Mouse (Mus musculus) embryonic facial prominence, embryonic 11.5 days (tissue): Measurements from ENCODE around the gene Slc24a4. TPM values are rescaled to one million over a fixed set of nuclear protein-coding genes. Genes with fewer than 3 reads are reported as not detected.
A peak's percentile ranks its signal among the peaks of the same experiment; 100 is the strongest.
"Not testable (repeated sequence)": the region's sequence is repeated elsewhere in the genome, so short reads cannot be mapped to it uniquely, and the experiment has no call there.

Experiments
- ATAC-seq: fragments of 200-750 bp; cut with Nextera tagmentation; replicated peaks from 2 replicates; pipeline ENCODE4 v1.8.0; 2017; ENCODE audit warnings: low read depth; ENCODE audit not compliant: insufficient number of reproducible peaks, low FRiP score, low TSS enrichment
- DNase-seq: peaks from one replicate; pipeline ENCODE4 v3.0.0-alpha.2; 2015; ENCODE audit warnings: low spot score
- H3K27ac ChIP-seq: fragments of 300-500 bp; sonication (generic); replicated peaks from 2 replicates; pipeline ENCODE4 v1.5.1; 2014; ENCODE audit warnings: mild to moderate bottlenecking, low read depth, low read length, control low read depth
- H3K27me3 ChIP-seq: fragments of 300-500 bp; sonication (generic); 2 replicates; pipeline ENCODE4 v1.6.1; 2014; ENCODE audit warnings: mild to moderate bottlenecking, low read length, moderate library complexity, mixed read lengths; ENCODE audit not compliant: control insufficient read depth, insufficient read depth
- H3K36me3 ChIP-seq: fragments of 300-500 bp; sonication (generic); replicated peaks from 2 replicates; pipeline ENCODE4 v1.6.1; 2014; ENCODE audit warnings: low read depth, mild to moderate bottlenecking, low read length, moderate library complexity, mixed read lengths; ENCODE audit not compliant: control insufficient read depth, insufficient read depth
- H3K4me1 ChIP-seq: fragments of 300-500 bp; sonication (generic); 2 replicates; pipeline ENCODE4 v1.6.1; 2014; ENCODE audit warnings: low read length, mixed read lengths; ENCODE audit not compliant: control insufficient read depth, insufficient read depth
- H3K4me2 ChIP-seq: fragments of 300-500 bp; sonication (generic); 2 replicates; pipeline ENCODE4 v1.6.1; 2014; ENCODE audit warnings: low read depth, mild to moderate bottlenecking, control low read depth, low read length, moderate library complexity
- H3K4me3 ChIP-seq: fragments of 300-500 bp; sonication (generic); 2 replicates; pipeline ENCODE4 v1.5.1; 2014; ENCODE audit warnings: low read depth, low read length, control low read depth
- H3K9ac ChIP-seq: fragments of 300-500 bp; sonication (generic); replicated peaks from 2 replicates; pipeline ENCODE4 v1.6.1; 2014; ENCODE audit warnings: mild to moderate bottlenecking, control low read depth, low read length
- H3K9me3 ChIP-seq: fragments of 300-500 bp; sonication (generic); replicated peaks from 2 replicates; pipeline ENCODE4 v1.6.1; 2016; ENCODE audit warnings: mild to moderate bottlenecking, low read length, inconsistent platforms, mixed read lengths; ENCODE audit not compliant: control insufficient read depth
- WGBS: fragments of 180-500 bp; shearing (Covaris S2); extraction: QIAGEN DNeasy Blood & Tissue Kit; methylation state at CpG from one replicate; pipeline ENCODE4 v1.1.7; 2014; 5-methylcytosine and 5-hydroxymethylcytosine counted together
- polyA plus RNA-seq: library from polyadenylated mRNA; unstranded; fragments of >200 nt; fragmentation: Nextera tagmentation; extraction: Ambion mirVana; gene quantifications from 2 replicates; pipeline ENCODE4 v1.2.1, GENCODE M21; 2014

The Slc24a4 gene
- polyA plus RNA-seq, 1 experiment from 2014 or later: 0.24 TPM

DNA sequence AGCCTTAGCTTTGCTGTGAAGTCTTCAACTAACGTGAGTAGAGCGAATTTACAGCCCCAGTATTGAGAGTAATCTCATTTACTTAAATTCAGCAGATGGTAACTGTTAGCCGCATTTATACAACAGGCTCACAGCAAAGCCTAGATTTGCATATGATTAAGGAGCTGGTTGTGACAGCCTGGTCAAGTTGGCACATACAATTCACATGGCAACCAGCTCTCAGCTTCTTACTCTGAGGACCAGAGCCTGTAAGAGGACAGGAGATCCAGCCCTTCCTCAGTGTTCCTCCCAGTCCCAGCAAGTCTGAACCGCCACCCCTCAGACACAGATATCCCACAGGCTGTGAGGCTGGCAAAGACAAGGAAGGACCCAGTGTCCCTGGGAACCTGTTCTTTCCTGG lies 73.0 kb downstream of the Slc24a4 start:
- no peak overlapping the region for H3K4me3 ChIP-seq
- H3K27me3 ChIP-seq: no peaks in the 10 kb centered on the region
- H3K4me1 ChIP-seq: no peaks in the 10 kb centered on the region
- 65% methylated on average over 4 of the region's 4 CpGs for WGBS
- H3K36me3 ChIP-seq: no peaks in the 10 kb centered on the region
- DNase-seq: no peak
- no peak overlapping the region for H3K27ac ChIP-seq
- no peaks in the 10 kb centered on the region for H3K9me3 ChIP-seq
- no peak overlapping the region for H3K9ac ChIP-seq
- ATAC-seq: no peak
- H3K4me2 ChIP-seq: no peak overlapping the region

DNA sequence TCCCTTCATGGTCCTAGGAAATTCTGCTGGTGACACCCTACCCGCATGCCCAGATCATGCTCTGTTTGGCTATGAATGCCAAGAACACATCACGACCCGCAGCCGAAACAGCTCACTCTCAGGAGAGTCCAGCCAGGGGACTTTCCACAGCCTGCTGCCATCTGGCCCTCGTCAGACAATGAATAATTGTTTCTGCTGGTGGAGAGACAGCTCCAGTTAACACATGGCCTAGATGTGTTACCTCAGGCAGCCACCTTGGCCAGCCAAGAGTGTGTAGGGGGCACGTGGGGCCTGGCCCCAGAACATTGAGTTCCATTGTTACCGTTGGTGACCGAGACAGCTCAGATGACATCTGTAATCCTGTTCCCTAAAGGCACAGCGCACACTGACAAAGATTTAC lies 74.4 kb downstream of the Slc24a4 start:
- no peaks in the 10 kb centered on the region for H3K4me1 ChIP-seq
- ATAC-seq (0 out of 2 replicates have a peak, but pooled peaks have one; percentile 65), DNase-seq (no peak)
- no peak overlapping the region for H3K9ac ChIP-seq
- H3K4me3 ChIP-seq: no peak overlapping the region
- no peaks in the 10 kb centered on the region for H3K27me3 ChIP-seq
- H3K36me3 ChIP-seq: no peaks in the 10 kb centered on the region
- 21% methylated on average over 9 of the region's 9 CpGs for WGBS
- H3K27ac ChIP-seq: no peak overlapping the region
- no peaks in the 10 kb centered on the region for H3K9me3 ChIP-seq
- no peak overlapping the region for H3K4me2 ChIP-seq

DNA sequence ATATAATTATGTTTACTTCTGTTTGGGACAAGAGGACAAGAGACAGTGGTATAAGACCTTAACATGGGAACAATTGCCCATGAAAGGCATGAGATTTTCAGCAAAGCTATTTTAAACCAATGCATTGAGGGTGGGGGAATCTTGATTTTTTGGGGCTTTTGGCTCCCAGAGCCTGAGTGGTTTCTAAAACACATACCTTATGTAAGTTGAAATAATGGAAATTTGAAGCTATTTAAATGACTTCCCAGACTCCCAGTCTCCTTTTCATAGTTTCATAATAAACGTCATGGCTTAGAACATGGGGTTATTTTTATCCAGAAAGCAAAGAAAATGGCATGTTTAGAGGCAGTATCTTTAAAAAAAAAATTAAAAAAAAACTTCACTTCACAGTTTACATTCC lies 77.9 kb downstream of the Slc24a4 start:
- H3K9ac ChIP-seq: no peak overlapping the region
- H3K27me3 ChIP-seq: no peaks in the 10 kb centered on the region
- no peaks in the 10 kb centered on the region for H3K9me3 ChIP-seq
- H3K4me3 ChIP-seq: no peak overlapping the region
- no peaks in the 10 kb centered on the region for H3K36me3 ChIP-seq
- no peak overlapping the region for H3K4me2 ChIP-seq
- no peaks in the 10 kb centered on the region for H3K4me1 ChIP-seq
- WGBS: 71% methylated on average over 1 of the region's 1 CpGs
- ATAC-seq (no peak), DNase-seq (no peak)
- no peak overlapping the region for H3K27ac ChIP-seq

DNA sequence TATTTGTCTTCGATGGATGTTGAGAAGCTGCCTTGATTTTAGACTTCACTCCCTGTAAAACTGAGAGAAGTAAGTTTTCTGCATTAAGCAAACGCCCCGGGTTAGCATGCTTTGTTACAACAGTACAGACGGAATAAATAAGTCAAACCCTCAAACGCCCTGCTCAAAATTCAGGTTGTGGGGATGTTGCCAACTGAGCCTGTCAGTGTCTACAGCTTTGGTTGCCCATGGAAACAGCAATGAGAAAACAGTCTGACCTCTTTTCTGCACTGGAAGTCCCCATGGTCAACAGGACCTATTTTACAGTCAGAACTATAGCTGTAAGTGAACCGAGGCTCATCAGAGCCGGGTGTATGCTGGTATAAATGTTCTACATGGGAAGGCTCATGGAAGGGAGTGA lies 78.7 kb downstream of the Slc24a4 start:
- 92% methylated on average over 7 of the region's 7 CpGs for WGBS
- no peak for ATAC-seq

DNA sequence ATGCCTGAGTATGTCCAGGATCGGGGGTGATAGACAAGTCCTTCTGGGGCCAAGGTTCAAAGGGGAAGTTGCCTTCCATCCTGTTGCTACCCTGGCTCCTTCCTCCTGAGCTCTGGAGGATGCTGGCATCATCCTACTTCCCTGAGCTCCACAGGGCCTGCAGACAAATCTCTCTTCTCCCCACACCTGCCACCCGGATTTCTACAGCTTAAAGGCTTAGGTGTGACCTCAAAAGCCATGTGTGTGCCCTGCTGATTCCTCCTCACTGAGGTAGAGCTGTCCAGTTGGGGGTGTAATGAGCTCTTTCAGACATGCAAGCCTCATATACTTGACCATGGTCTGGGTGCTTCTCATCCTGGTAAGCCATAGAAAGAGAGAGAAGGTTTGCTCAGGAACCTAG lies 82.3 kb downstream of the Slc24a4 start:
- 81% methylated on average over 2 of the region's 2 CpGs for WGBS
- ATAC-seq (no peak), DNase-seq (no peak)
- Histone ChIP-seq H3K27me3 (no peaks in the 10 kb centered on the region), H3K4me1 (no peaks in the 10 kb centered on the region), H3K27ac (no peak overlapping the region), H3K4me2 (no peak overlapping the region), H3K4me3 (no peak overlapping the region), H3K36me3 (no peaks in the 10 kb centered on the region), H3K9ac (no peak overlapping the region), H3K9me3 (no peaks in the 10 kb centered on the region)

More for the DNA sequence above, 78.7 kb downstream of the Slc24a4 start:
- Histone ChIP-seq H3K4me3 (no peak overlapping the region), H3K9ac (no peak overlapping the region), H3K27me3 (no peaks in the 10 kb centered on the region), H3K4me1 (no peaks in the 10 kb centered on the region), H3K4me2 (no peak overlapping the region), H3K9me3 (no peaks in the 10 kb centered on the region), H3K27ac (no peak overlapping the region), H3K36me3 (no peaks in the 10 kb centered on the region)
- no peak for DNase-seq

DNA sequence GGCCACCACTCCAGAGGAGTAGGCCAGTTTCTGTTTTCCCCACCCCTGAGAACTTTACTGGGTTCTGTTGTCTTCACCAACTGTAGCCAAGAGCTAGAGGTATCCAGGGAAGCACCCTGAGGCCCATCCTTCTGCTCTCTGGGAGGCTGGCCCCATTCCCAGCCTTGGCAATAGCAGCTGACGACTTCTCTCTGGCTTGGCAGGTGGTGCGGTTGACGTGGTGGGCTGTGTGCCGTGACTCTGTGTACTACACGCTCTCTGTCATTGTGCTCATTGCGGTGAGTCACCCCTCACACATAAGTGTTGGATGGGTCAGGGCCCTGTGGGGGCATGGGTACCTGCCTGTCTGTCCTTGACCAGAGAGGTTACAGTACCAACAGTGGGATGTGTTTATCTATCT lies 94.9 kb downstream of the Slc24a4 start:
- Histone ChIP-seq H3K27me3 (no peaks in the 10 kb centered on the region; the same call in 1 of the 2 replicates), H3K36me3 (no peaks in the 10 kb centered on the region), H3K4me3 (no peak overlapping the region), H3K9me3 (no peaks in the 10 kb centered on the region), H3K27ac (no peak overlapping the region), H3K4me1 (no peaks in the 10 kb centered on the region), H3K4me2 (no peak overlapping the region), H3K9ac (no peak overlapping the region)
- DNase-seq (no peak), ATAC-seq (no peak)
- 92% methylated on average over 6 of the region's 6 CpGs for WGBS

DNA sequence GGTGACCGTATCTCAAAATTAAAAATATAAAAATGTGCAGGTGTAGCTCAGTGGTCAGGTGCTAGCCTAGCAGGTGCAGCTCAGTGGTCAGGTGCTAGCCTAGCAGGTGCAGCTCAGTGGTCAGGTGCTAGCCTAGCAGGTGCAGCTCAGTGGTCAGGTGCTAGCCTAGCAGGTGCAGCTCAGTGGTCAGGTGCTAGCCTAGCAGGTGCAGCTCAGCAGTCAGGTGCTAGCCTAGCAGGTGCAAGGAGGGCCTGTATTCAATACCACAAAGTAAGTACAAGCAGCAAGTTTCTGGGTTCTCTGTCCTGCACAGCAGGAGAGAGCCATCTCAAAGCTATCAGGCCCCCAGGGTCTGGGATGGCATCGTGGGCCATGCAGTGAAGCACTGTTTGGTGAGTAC lies 95.6 kb downstream of the Slc24a4 start:
- not testable (repeated sequence) for H3K36me3 ChIP-seq, H3K4me1 ChIP-seq, H3K4me3 ChIP-seq, DNase-seq, H3K27me3 ChIP-seq, H3K9me3 ChIP-seq, ATAC-seq, H3K9ac ChIP-seq, H3K4me2 ChIP-seq, H3K27ac ChIP-seq
- 74% methylated on average over 2 of the region's 2 CpGs for WGBS

DNA sequence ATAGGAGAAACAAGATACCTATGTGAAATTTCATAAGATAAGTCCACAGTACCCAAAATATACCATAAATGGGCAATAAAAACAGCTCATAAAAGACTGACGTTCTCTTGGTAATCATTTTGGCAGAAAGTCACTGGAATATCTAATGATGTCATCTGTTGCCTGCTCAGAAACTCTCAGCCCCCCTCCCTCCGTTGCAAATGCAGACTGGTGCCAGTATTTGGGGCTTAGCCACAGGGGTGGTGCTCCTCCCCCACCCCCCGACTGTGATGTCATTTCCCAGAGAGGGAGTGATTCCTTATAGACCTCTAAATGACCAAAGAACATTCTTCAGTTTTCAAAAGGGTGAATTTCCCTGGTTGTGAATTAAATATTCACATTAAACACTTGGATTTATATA lies 96.6 kb downstream of the Slc24a4 start:
- H3K27ac ChIP-seq: no peak overlapping the region
- no peak overlapping the region for H3K9ac ChIP-seq
- no peaks in the 10 kb centered on the region for H3K9me3 ChIP-seq
- 56% methylated on average over 3 of the region's 3 CpGs for WGBS
- no peaks in the 10 kb centered on the region for H3K4me1 ChIP-seq
- no peaks in the 10 kb centered on the region for H3K27me3 ChIP-seq
- no peak for DNase-seq
- H3K36me3 ChIP-seq: no peaks in the 10 kb centered on the region
- no peak overlapping the region for H3K4me3 ChIP-seq
- no peak overlapping the region for H3K4me2 ChIP-seq
- ATAC-seq: no peak
